12 mouse cellular contexts compared by ENCODE assay signal in genomic region chr3:55353169-55353568, GRCm38 (mm10).
DNase-seq lines count a peak whose midpoint lies in the region; ATAC-seq and TF ChIP-seq lines count a peak whose summit lies in the region.
"Had no signal": no experiment of that assay in that cellular context is flagged by ENCODE, and none has a peak within 500 bp of the region (broad histone marks: within the 10 kb centered on the region; RNA-seq: fewer than 3 reads in every experiment).

No protein-coding gene starts in this region.

- no peak for TF ChIP-seq POLR2A in liver, adult 2 months (IDR thresholded peaks at IDR 0.05; ENCODE audit: extremely low read depth, insufficient read depth, low read length)
- no peak for TF ChIP-seq POLR2A in brain, embryonic 14.5 days (IDR thresholded peaks at IDR 0.05; ENCODE audit: borderline replicate concordance, extremely low read depth, insufficient read depth, insufficient read length, poor library complexity, severe bottlenecking)

- no peak overlapping the region for H3K4me2 ChIP-seq in liver, embryonic 11.5 days
- H3K4me2 ChIP-seq in hindbrain, embryonic 13.5 days: no peak overlapping the region
- no peak overlapping the region for H3K4me2 ChIP-seq in neural tube, embryonic 13.5 days
- H3K4me2 ChIP-seq: liver, embryonic 13.5 days; stomach, embryonic 15.5 days had no signal

- H3K4me1 ChIP-seq in liver, adult 2 months (ENCODE audit: control insufficient read depth, insufficient read depth, low read length): no peaks in the 10 kb centered on the region
- no peaks in the 10 kb centered on the region for H3K4me1 ChIP-seq in liver, embryonic 11.5 days (replicated peaks; ENCODE audit: control insufficient read depth, insufficient read depth, low read length)
- peaks cover 62% of the 10 kb centered on the region for H3K4me1 ChIP-seq in hindbrain, embryonic 13.5 days (replicated peaks)
- H3K4me1 ChIP-seq in neural tube, embryonic 13.5 days (replicated peaks): peaks cover 69% of the 10 kb centered on the region
- H3K4me1 ChIP-seq: liver, embryonic 13.5 days had no signal

- 84% methylated on average over 9 of the region's 9 CpGs for WGBS in liver, adult 2 months
- 86% methylated on average over 9 of the region's 9 CpGs for WGBS in liver, embryonic 11.5 days
- 64% methylated on average over 9 of the region's 9 CpGs for WGBS in hindbrain, embryonic 13.5 days
- 54% methylated on average over 9 of the region's 9 CpGs for WGBS in neural tube, embryonic 13.5 days

- no peak overlapping the region for H3K27ac ChIP-seq in liver, adult 2 months (replicated peaks; ENCODE audit: insufficient read depth, low read depth, low read length)
- H3K27ac ChIP-seq in liver, embryonic 11.5 days (ENCODE audit: low read depth, low read length): no peak overlapping the region
- peak overlapping the region; percentile 94 for H3K27ac ChIP-seq in hindbrain, embryonic 13.5 days
- peak overlapping the region; percentile 92 for H3K27ac ChIP-seq in neural tube, embryonic 13.5 days (replicated peaks)
- H3K27ac ChIP-seq: liver, embryonic 13.5 days; stomach, embryonic 15.5 days had no signal

- H3K9me3 ChIP-seq in liver, embryonic 11.5 days (ENCODE audit: control insufficient read depth, low read length): no peaks in the 10 kb centered on the region
- no peaks in the 10 kb centered on the region for H3K9me3 ChIP-seq in hindbrain, embryonic 13.5 days
- no peaks in the 10 kb centered on the region for H3K9me3 ChIP-seq in neural tube, embryonic 13.5 days
- H3K9me3 ChIP-seq: liver, embryonic 13.5 days; neural tube, embryonic 12.5 days; stomach, embryonic 15.5 days had no signal

- no peaks in the 10 kb centered on the region for H3K36me3 ChIP-seq in liver, adult 2 months (ENCODE audit: control insufficient read depth, insufficient read depth, low read length)
- H3K36me3 ChIP-seq in liver, embryonic 11.5 days (ENCODE audit: control insufficient read depth, insufficient read depth, low read length): no peaks in the 10 kb centered on the region
- H3K36me3 ChIP-seq in hindbrain, embryonic 13.5 days: no peaks in the 10 kb centered on the region
- no peaks in the 10 kb centered on the region for H3K36me3 ChIP-seq in neural tube, embryonic 13.5 days
- H3K36me3 ChIP-seq: liver, embryonic 13.5 days; neural tube, embryonic 12.5 days; stomach, embryonic 15.5 days had no signal

- DNase-seq in liver, adult 2 months (ENCODE audit: extremely low read depth, low read depth, low spot score): peak; percentile 11
- no peak for DNase-seq in liver, embryonic 11.5 days (ENCODE audit: low spot score)
- DNase-seq in brain, embryonic 14.5 days (ENCODE audit: low read depth): peak; percentile 60
- no peak for DNase-seq in thymus, postnatal 36 days
- no peak for DNase-seq in embryo, embryonic 10.5 days (ENCODE audit: low spot score)
- DNase-seq: adrenal gland, postnatal 14 days; cerebellum, adult 8-10 months; liver, embryonic 13.5 days had no signal

- TF ChIP-seq CTCF in liver, adult 2 months (IDR thresholded peaks at IDR 0.05; ENCODE audit: low read depth, low read length): no peak
- no peak for TF ChIP-seq CTCF in brain, embryonic 14.5 days (IDR thresholded peaks at IDR 0.05; ENCODE audit: borderline replicate concordance, extremely low read depth, insufficient read depth, insufficient read length)

- no peak overlapping the region for H3K4me3 ChIP-seq in liver, adult 2 months (ENCODE audit: insufficient read depth, low read depth, low read length)
- H3K4me3 ChIP-seq in liver, embryonic 11.5 days (ENCODE audit: low read depth, low read length): no peak overlapping the region
- H3K4me3 ChIP-seq in hindbrain, embryonic 13.5 days: no peak overlapping the region
- H3K4me3 ChIP-seq in neural tube, embryonic 13.5 days: no peak overlapping the region
- H3K4me3 ChIP-seq: liver, embryonic 13.5 days; neural tube, embryonic 12.5 days; stomach, embryonic 15.5 days had no signal

- H3K79me2 ChIP-seq in liver, adult 2 months (ENCODE audit: control insufficient read depth, insufficient read depth, low read length): no peaks in the 10 kb centered on the region

- H3K27me3 ChIP-seq in liver, adult 2 months (ENCODE audit: control insufficient read depth, insufficient read depth, low read length): no peaks in the 10 kb centered on the region
- H3K27me3 ChIP-seq in liver, embryonic 11.5 days (replicated peaks; ENCODE audit: control insufficient read depth, insufficient read depth, low read length): no peaks in the 10 kb centered on the region
- no peaks in the 10 kb centered on the region for H3K27me3 ChIP-seq in hindbrain, embryonic 13.5 days
- H3K27me3 ChIP-seq in neural tube, embryonic 13.5 days: no peaks in the 10 kb centered on the region
- H3K27me3 ChIP-seq: liver, embryonic 13.5 days; neural tube, embryonic 12.5 days; stomach, embryonic 15.5 days had no signal

- no peak overlapping the region for H3K9ac ChIP-seq in liver, adult 2 months (ENCODE audit: low read depth, low read length)
- H3K9ac ChIP-seq in liver, embryonic 11.5 days (ENCODE audit: low read depth, low read length): no peak overlapping the region
- H3K9ac ChIP-seq in hindbrain, embryonic 13.5 days: no peak overlapping the region
- H3K9ac ChIP-seq in neural tube, embryonic 13.5 days: no peak overlapping the region
- H3K9ac ChIP-seq: liver, embryonic 13.5 days; stomach, embryonic 15.5 days had no signal

- no peak for ATAC-seq in liver, embryonic 11.5 days (replicated peaks; ENCODE audit: low FRiP score)
- no peak for ATAC-seq in hindbrain, embryonic 13.5 days (ENCODE audit: low FRiP score)
- ATAC-seq in neural tube, embryonic 13.5 days (ENCODE audit: low read depth): no peak

Comparison
In these comparisons a context has a peak if more than half of its experiments do, and no peak if none do; other contexts are left out.
1. DNase-seq: peak in liver, adult 2 months (single experiment) and brain, embryonic 14.5 days (single experiment); none in liver, embryonic 11.5 days (single experiment), thymus, postnatal 36 days (0 of 2) and embryo, embryonic 10.5 days (single experiment).
2. H3K27ac ChIP-seq: peak in hindbrain, embryonic 13.5 days (single experiment) and neural tube, embryonic 13.5 days (single experiment); none in liver, adult 2 months (single experiment) and liver, embryonic 11.5 days (single experiment).